Mouse (Mus musculus): ENCODE results near the gene Tgfa. TPM values are rescaled to one million over a fixed set of nuclear protein-coding genes. Genes with fewer than 3 reads are reported as not detected.

Tgfa gene
- polyA plus RNA-seq, 1 experiment, result not detected

DNA sequence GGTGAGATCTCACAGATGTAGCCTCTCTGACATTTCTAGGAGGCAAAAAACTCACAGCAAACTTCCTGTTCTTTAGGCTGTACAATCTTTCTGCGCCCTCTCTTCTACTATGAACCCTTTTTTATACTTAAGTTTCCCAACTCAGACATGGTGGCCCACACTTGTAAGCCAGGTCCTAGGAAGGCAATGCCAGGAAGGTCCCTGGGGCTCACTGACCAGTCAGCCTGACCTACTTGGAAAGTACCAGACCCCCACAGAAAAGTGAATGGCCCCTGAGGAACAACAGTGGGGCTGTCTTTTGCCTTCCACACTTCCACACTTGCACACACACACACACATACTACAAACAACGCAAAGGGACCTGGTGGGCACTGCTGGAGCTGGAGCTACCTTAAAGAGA lies 55.2 kb downstream of the Tgfa start:
- no peak overlapping the region for H3K27ac ChIP-seq (ENCODE audit: insufficient read depth, low read depth, low read length)
- no peak overlapping the region for H3K4me3 ChIP-seq (ENCODE audit: insufficient read depth, low read length)
- no peaks in the 10 kb centered on the region for H3K4me1 ChIP-seq (ENCODE audit: control insufficient read depth, insufficient read depth, low read length)
- TF ChIP-seq POLR2A (IDR thresholded peaks at IDR 0.05; ENCODE audit: borderline replicate concordance, low read depth, low read length) (no peak), CTCF (IDR thresholded peaks at IDR 0.05; ENCODE audit: low read depth, low read length) (no peak)

DNA sequence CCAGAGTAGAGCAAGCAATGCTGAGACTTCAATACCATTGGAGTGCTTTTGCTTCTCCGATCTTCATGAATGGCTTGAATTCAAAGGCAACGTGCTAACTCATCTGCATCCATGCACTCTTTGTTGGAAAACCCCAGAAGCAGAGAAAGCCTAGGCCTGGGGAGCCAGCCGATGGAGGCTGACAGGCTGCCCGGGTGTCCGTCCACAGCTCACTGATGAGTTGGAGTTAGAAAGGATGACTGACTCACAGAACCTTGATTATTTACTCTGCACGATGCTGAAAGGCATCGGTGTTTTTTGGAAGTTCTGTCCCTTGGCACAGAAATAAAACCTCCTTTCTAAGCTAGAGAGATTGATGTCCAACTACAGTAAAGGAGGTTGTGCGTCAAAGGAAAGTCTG lies 55.8 kb downstream of the Tgfa start:
- Histone ChIP-seq H3K4me3 (ENCODE audit: insufficient read depth, low read length) (no peak overlapping the region), H3K4me1 (ENCODE audit: control insufficient read depth, insufficient read depth, low read length) (no peaks in the 10 kb centered on the region), H3K27ac (ENCODE audit: insufficient read depth, low read depth, low read length) (no peak overlapping the region)
- TF ChIP-seq POLR2A (IDR thresholded peaks at IDR 0.05; ENCODE audit: borderline replicate concordance, low read depth, low read length) (no peak), CTCF (IDR thresholded peaks at IDR 0.05; ENCODE audit: low read depth, low read length) (no peak)

DNA sequence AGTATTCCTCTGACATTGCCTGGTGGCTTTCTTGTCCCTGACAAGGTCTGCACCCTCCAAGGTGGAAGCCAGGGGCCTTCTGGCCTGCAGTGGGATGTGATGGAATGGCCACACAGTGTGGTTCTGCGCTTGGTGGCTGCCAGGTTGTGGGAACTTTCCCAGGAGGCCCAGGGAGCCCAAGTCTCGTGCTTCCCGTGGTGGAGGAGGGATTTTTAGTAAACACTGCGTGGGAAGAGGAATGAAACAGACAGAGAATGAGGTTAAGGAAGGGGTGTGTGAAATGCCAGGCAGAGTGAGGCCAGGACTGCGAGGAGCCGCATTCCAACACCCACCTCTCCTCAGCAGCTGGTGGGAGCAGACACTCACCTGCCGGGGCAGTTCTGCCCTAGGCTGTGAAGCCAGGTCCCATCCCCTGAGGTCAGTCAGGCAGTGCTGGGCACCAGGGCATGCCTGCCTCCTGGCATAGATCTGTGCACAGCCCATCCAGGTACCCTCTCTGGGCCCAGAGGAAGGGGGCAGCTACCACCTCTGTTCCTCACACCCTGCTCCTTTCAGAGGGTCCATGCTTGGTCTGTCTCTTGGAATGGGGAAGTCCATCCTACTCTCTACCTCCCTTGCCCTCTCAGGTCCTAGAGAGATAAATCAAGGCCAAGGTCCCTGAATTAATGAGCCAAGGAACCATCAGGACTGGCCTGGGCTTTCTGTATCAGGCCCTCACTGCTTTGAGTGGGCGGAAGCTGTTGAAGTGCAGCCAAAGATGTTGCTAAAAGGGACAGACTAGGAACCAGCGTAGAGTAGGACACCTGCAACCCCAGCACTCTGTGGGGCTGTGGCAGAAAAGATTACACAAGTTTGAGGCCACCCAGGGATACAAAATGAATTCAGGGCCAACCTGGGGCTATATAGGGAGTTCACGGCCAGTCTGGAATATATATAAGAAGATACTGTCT lies 57.4 kb downstream of the Tgfa start:
- no peak for TF ChIP-seq CTCF (IDR thresholded peaks at IDR 0.05; ENCODE audit: low read depth, low read length)
- TF ChIP-seq POLR2A (IDR thresholded peaks at IDR 0.05; ENCODE audit: borderline replicate concordance, low read depth, low read length), result no peak
- Histone ChIP-seq H3K4me3 (ENCODE audit: insufficient read depth, low read length) (no peak overlapping the region), H3K4me1 (ENCODE audit: control insufficient read depth, insufficient read depth, low read length) (no peaks in the 10 kb centered on the region), H3K27ac (ENCODE audit: insufficient read depth, low read depth, low read length) (no peak overlapping the region)

DNA sequence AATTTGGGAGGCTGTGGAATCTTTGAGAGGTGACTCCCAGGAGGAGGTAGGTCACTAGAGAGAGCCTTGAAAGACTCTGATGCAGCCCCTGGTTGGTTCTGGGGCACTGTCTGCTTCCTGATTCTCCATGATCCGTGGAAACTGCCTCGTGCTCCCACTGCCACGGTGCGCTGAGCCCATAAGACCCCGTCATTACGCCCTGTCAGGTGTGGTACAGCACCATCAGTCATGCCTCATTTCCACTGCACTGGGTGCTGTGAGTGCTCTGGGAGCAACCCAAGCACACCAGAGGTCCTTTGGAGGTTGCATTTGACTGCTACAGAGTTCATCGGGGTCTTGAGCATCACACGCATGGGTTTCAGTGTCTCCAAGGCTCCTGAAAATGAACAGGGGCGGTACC lies 60.9 kb downstream of the Tgfa start:
- Histone ChIP-seq H3K27ac (ENCODE audit: insufficient read depth, low read depth, low read length) (no peak overlapping the region), H3K4me1 (ENCODE audit: control insufficient read depth, insufficient read depth, low read length) (no peaks in the 10 kb centered on the region), H3K4me3 (ENCODE audit: insufficient read depth, low read length) (no peak overlapping the region)
- no peak for TF ChIP-seq POLR2A (IDR thresholded peaks at IDR 0.05; ENCODE audit: borderline replicate concordance, low read depth, low read length)
- no peak for TF ChIP-seq CTCF (IDR thresholded peaks at IDR 0.05; ENCODE audit: low read depth, low read length)

DNA sequence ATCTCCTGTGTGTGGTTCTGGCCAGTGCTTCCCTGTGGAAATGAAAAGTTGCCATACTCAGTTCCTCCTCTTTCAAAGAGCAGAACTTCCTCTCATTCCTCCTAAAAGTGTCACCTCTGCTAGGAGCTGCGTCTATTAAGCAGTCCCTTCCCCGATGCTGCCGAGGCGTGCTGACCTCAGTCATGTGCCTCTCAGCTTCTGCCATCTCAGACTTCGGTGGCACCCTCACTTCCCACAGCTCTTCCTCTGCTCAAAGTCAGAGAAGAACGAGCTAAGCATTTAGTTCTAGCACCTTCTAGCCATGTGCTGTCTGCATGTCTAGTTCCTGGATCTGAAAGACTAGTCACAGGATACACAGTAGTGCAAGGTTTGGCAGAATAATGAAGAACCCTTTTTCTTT lies 64.2 kb downstream of the Tgfa start:
- Histone ChIP-seq H3K4me1 (ENCODE audit: control insufficient read depth, insufficient read depth, low read length) (no peaks in the 10 kb centered on the region), H3K27ac (ENCODE audit: insufficient read depth, low read depth, low read length) (no peak overlapping the region)
- no peak for TF ChIP-seq POLR2A (IDR thresholded peaks at IDR 0.05; ENCODE audit: borderline replicate concordance, low read depth, low read length)
- TF ChIP-seq CTCF (IDR thresholded peaks at IDR 0.05; ENCODE audit: low read depth, low read length), result no peak

DNA sequence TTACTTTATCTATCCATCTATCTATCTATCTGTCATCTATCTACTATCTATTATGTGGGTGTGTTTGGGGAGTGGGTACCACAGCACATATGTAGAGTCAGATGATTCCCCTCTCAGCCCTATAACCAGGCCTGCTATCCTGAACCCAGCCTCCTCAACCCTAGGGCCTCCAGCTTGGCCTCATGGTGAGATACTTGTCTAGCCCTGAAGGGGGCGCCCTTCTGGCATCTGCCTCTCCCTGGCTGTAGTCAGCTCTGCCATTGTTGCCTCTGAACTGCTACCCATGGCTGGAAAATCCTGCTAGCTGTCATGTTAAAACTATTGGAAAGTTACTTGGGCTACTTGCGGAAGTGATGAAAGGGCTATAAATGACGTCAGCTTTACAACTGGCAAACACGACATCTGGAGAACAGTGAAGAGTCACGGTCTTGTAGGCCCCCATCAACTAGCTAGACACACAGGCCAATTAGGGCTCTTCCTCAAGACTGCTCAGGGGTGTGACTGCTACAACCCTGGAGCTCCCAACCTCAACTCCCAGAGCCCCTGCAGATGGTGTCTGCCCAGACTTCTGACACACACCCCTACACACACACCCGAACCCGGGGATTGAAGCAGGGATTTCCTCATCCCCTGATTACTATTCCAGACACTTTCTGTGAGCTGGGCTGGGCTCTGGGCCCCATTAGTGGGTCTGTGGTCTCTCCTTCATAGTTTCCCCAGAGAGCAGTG lies 65.5 kb downstream of the Tgfa start:
- no peak for TF ChIP-seq CTCF (IDR thresholded peaks at IDR 0.05; ENCODE audit: low read depth, low read length)
- TF ChIP-seq POLR2A (IDR thresholded peaks at IDR 0.05; ENCODE audit: borderline replicate concordance, low read depth, low read length), result no peak
- H3K4me1 ChIP-seq (ENCODE audit: control insufficient read depth, insufficient read depth, low read length), result no peaks in the 10 kb centered on the region
- H3K27ac ChIP-seq (ENCODE audit: insufficient read depth, low read depth, low read length), result no peak overlapping the region
- H3K4me3 ChIP-seq (ENCODE audit: insufficient read depth, low read length), result no peak overlapping the region

More for the DNA sequence above, 64.2 kb downstream of the Tgfa start:
- H3K4me3 ChIP-seq (ENCODE audit: insufficient read depth, low read length), result no peak overlapping the region

DNA sequence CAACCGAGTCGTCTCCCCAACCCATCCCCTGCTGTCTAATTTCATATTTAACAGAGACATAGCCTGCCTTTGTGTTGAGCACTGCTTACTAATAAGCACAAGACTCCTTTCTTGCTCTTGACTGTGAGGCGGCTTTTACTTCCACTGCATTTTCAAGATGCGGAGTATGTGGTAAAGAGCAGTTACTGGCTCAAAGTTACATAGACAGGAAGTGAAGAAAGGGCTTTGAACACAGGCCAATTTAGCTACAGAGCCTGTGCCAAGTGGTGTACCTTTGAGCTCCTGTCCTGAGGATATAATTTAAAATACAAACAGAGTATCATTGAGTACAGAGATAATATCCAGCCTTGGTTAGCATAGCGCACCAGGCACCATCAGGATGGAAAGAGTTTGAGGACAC lies 71.8 kb downstream of the Tgfa start:
- Histone ChIP-seq H3K4me3 (ENCODE audit: insufficient read depth, low read length) (no peak overlapping the region), H3K27ac (ENCODE audit: insufficient read depth, low read depth, low read length) (no peak overlapping the region), H3K4me1 (ENCODE audit: control insufficient read depth, insufficient read depth, low read length) (no peaks in the 10 kb centered on the region)
- TF ChIP-seq CTCF (IDR thresholded peaks at IDR 0.05; ENCODE audit: low read depth, low read length) (no peak), POLR2A (IDR thresholded peaks at IDR 0.05; ENCODE audit: borderline replicate concordance, low read depth, low read length) (no peak)

DNA sequence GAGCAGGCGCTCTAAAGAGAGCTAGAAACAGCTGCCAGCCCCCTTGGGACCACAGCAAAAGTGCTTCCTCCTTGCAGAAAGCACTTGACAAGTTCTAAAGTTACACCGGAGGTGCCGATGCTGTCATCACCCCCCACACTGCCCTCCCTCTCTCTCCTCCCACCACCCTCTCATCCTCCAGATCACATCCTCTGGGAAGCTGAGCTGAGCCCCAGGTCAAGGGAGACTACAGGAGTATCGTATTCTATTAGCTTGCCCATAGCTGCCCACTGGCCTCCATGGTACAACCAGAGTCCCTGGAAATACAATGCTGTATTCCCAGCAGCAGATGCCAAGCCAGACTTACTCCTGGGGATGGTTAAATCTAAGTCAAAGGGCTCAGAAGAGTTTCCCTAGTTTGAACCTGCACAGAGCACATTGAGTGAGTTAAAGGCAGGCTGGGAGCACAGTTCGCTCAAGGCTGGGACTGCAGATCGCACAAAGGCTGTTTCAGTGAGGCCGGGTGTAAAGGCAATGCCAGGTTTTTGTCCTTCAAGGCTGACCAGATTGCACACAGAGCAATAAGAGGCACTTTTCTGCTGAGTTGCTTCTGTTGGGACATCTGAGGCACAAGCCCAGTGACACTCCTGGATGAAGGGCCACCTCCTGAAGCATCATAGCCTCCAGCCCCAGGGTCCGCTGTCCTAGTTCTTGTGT lies 75.5 kb downstream of the Tgfa start:
- no peak for TF ChIP-seq CTCF (IDR thresholded peaks at IDR 0.05; ENCODE audit: low read depth, low read length)
- TF ChIP-seq POLR2A (IDR thresholded peaks at IDR 0.05; ENCODE audit: borderline replicate concordance, low read depth, low read length), result no peak
- H3K4me1 ChIP-seq (ENCODE audit: control insufficient read depth, insufficient read depth, low read length), result no peaks in the 10 kb centered on the region
- H3K4me3 ChIP-seq (ENCODE audit: insufficient read depth, low read length), result no peak overlapping the region
- no peak overlapping the region for H3K27ac ChIP-seq (ENCODE audit: insufficient read depth, low read depth, low read length)

DNA sequence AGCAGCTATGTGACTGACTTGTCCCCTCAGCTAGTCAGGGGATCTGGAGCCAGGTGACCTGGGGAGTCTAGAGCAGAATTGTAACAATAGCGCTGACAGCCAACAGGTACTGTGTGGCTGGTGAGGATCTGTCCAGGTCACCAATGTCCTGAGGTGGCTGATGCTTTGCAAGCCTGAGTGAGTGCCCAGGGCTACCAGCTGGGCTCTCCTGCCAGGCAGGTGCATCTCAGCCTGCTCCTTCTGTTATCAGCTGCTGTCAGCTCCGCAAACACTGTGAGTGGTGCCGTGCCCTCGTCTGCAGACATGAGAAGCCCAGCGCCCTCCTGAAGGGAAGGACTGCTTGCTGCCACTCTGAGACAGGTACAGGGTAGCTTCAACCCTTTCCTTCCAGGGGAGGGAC lies 76.1 kb downstream of the Tgfa start:
- H3K4me3 ChIP-seq (ENCODE audit: insufficient read depth, low read length), result no peak overlapping the region
- no peaks in the 10 kb centered on the region for H3K4me1 ChIP-seq (ENCODE audit: control insufficient read depth, insufficient read depth, low read length)
- TF ChIP-seq CTCF (IDR thresholded peaks at IDR 0.05; ENCODE audit: low read depth, low read length) (no peak), POLR2A (IDR thresholded peaks at IDR 0.05; ENCODE audit: borderline replicate concordance, low read depth, low read length) (no peak)
- H3K27ac ChIP-seq (ENCODE audit: insufficient read depth, low read depth, low read length), result no peak overlapping the region

All from bone marrow macrophage, adult 2 months (primary cell).